Mouse (Mus musculus) natural killer cell, adult 2 months (primary cell): ENCODE measurements at regions not wholly inside any gene's neighbourhood (a gene's known extent, or its start where the extent isn't known, plus 50 kb on each side); places are given as distances from the start of the nearest gene placed in this dataset.
A peak's percentile ranks its signal among the peaks of the same experiment; 100 is the strongest.

Experiments used
- DNase-seq, 2 experiments: peaks; one replicate each; pipeline ENCODE4 v3.0.0; 2022; ENCODE audit warnings: low spot score in 2 of 2

GRCm38 (mm10) chr2:79547284-79547683, 87.9 kb upstream of the Itprid2 start:
- DNase-seq, result no peak

- DNase-seq, result no peak
These were observed 87.0 kb upstream of the Itprid2 start for GRCm38 (mm10) chr2:79548039-79548600.

GRCm38 (mm10) chr2:79549781-79550180, 85.4 kb upstream of the Itprid2 start:
- no peak for DNase-seq

GRCm38 (mm10) chr2:79550432-79550831, 84.7 kb upstream of the Itprid2 start:
- DNase-seq, result peak in 1 of 2 experiments; percentile 5

GRCm38 (mm10) chr2:79552481-79552880, 82.7 kb upstream of the Itprid2 start:
- DNase-seq, result no peak

GRCm38 (mm10) chr2:79555395-79555794, 79.8 kb upstream of the Itprid2 start:
- no peak for DNase-seq

- no peak for DNase-seq
These were observed 77.8 kb upstream of the Itprid2 start for GRCm38 (mm10) chr2:79557361-79557760.

GRCm38 (mm10) chr2:79566280-79566933, 68.7 kb upstream of the Itprid2 start:
- no peak for DNase-seq

- no peak for DNase-seq
These were observed 67.7 kb upstream of the Itprid2 start for GRCm38 (mm10) chr2:79567413-79567934.

GRCm38 (mm10) chr2:79569663-79570062, 65.5 kb upstream of the Itprid2 start:
- no peak for DNase-seq

GRCm38 (mm10) chr2:79571910-79572309, 63.2 kb upstream of the Itprid2 start:
- DNase-seq, result no peak

GRCm38 (mm10) chr2:79575074-79575473, 60.1 kb upstream of the Itprid2 start:
- DNase-seq, result no peak

- no peak for DNase-seq
These were observed 50.0 kb upstream of the Itprid2 start for GRCm38 (mm10) chr2:79585022-79585774.
